Mouse (Mus musculus): ENCODE measurements at regions not wholly inside any gene's neighbourhood (a gene's known extent, or its start where the extent isn't known, plus 50 kb on each side); places are given as distances from the start of the nearest gene placed in this dataset.

- CTCF ChIA-PET, result no interaction called here
These were observed 280.9 kb downstream of the Isl1 start for GRCm38 (mm10) chr13:116028583-116028982.

DNA sequence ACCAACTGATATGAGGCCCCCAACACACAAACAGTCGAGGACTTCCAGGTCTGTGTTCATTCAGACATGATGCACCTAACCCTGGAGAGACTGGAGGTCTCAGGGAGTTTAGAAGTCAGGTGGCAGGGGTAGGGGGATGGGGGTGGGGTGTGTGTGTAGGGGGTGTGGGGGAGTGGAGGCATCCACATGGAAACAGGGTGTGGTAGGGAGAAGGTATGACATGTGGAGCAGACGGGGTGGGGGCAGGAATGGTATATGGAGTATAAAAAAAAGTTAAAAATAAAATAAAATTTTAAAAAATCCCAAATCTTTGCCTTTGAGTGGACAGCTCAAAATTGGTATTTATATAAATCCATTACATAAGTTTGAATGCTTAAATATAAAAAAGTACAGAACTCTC lies 282.3 kb downstream of the Isl1 start:
- CTCF ChIA-PET, result no interaction called here
- POLR2A ChIA-PET, result no interaction called here

More at GRCm38 (mm10) chr13:116028583-116028982, 280.9 kb downstream of the Isl1 start:
- POLR2A ChIA-PET, result interaction anchor here in 2 of 4 experiments (0.6 kb wide), 2 partner anchors 533 to 841 kb away, joined by 3 to 4 read pairs; no protein-coding TSS in a partner anchor

DNA sequence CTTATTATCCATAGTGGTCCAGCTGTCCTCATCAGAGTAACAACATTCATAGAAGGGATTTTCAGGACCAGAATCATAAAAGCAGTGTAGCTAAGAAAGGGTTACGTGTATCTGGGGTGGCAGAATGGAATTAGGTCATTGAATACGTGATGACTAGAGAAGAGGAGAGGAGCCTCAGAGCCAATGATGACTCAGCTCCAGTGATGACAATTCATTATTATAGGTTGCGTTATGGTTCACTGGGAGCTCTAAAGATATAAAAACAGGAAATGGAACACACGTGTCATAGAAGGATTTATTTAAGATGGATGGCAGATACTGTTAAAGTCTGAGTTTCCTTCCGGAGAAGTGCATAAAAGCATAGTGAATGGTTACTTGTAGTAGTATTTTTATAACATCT lies 291.6 kb downstream of the Isl1 start:
- ChIA-PET CTCF (no interaction called here), POLR2A (interaction anchor here in 1 of 4 experiments (0.6 kb wide), 1 partner anchor 854 kb away, joined by 3 read pairs; no protein-coding TSS in a partner anchor)

DNA sequence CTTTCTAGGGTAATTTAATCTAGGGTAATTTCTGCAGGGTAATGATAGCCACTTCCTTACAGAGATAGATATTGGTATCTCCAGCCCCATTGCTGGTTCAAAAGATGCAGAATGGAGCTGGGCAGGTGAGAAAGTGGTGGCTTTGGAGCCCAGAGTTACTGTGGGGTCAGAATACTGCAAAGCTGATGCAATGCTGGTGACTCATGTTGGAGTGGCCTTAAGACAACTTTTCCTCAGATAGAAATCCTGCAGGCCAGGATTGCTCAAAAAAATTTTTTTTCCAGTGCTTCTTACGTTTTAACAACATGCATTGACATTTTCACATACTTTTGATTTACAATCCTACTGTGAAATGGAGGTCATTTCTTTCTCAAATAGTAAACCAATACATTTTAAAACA lies 305.8 kb downstream of the Isl1 start:
- ChIA-PET CTCF (no interaction called here), POLR2A (no interaction called here)

- ChIA-PET POLR2A (no interaction called here), CTCF (no interaction called here)
These were observed 307.0 kb downstream of the Isl1 start for GRCm38 (mm10) chr13:116002391-116002899.

DNA sequence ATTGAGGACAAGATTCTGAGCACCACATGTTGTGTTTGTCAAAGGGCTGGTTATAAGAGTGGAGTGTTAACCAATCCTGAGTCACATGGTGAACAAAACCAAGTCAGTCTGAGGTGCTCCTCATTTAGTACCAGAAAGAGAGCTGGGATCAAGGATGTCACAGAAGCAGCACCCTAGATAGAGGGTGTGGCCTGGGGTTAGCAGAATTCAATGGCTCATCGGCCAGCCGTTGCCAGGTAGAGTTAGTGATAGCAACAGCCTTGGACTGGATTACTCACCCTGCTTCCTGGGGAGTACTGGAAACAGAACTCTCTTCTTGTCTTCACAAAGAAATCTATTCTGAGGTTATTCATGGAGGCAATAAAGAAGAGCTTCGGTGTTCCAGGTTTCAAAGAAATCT lies 318.9 kb downstream of the Isl1 start:
- CTCF ChIA-PET, result no interaction called here
- POLR2A ChIA-PET, result no interaction called here

DNA sequence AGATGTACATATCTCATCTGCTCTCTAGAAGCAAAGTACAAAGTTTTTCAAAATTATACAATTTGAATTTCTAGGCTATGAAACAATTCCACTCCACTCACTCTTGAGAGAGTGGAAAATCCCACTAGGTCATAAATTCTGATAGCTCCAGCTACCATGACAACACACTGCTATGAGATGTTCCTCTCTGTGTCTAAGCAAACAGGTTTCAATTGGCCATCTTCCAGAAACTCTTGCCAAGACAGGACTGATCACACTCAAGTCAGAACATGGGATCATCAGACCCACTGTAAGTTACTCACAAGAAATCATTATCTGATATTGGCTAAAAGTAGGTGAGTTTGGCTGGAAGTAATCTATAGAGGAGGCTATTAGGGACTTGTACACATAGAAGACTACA lies 320.4 kb downstream of the Isl1 start:
- ChIA-PET CTCF (no interaction called here), POLR2A (no interaction called here)

DNA sequence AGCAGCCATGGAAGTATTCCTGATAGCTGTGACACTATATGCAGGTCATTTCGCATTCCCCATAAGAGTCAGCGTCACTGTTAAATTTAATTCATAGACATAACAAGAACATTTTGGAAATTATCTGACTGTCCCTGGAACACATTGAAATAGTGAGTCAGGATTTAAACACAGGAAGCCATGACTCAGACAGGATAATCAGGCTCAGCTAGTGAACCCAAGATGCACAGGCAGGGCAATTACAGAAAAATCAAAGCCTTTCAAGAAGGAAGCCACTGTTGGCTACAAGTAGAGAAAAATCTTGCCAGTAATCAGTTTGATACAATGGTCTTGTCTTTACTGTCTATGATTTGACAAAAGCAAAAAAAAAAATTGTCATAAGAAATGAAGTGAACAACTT lies 323.2 kb downstream of the Isl1 start:
- POLR2A ChIA-PET, result no interaction called here
- CTCF ChIA-PET, result no interaction called here

DNA sequence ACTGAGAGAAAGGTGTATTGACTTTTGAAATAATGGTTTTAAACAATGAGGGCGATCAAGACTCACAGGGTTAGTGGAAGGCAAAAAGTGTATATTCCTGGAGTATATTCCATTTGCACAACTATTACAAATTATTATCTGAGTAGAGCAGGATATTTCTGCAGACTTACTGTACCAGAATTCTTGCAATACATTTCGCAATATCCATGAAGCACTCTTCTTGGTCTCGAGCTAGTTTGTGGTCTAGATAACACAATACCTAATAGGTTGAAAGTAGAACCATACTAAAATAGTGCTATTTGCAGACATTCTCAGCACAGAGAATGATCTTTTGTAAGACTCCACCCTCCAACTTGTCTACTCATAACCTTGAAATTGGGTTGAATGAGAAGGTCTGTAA lies 323.8 kb downstream of the Isl1 start:
- POLR2A ChIA-PET, result no interaction called here
- CTCF ChIA-PET, result no interaction called here

- POLR2A ChIA-PET, result no interaction called here
- CTCF ChIA-PET, result no interaction called here
These were observed 331.6 kb downstream of the Isl1 start for GRCm38 (mm10) chr13:115977890-115978203.

- CTCF ChIA-PET, result no interaction called here
These were observed 332.2 kb downstream of the Isl1 start for GRCm38 (mm10) chr13:115977118-115977889.

More at GRCm38 (mm10) chr13:115977118-115977889, 332.2 kb downstream of the Isl1 start:
- POLR2A ChIA-PET, result no interaction called here
